Mouse (Mus musculus) CH12F3 (cell line): ENCODE measurements around the gene Uhrf1bp1l.

Experiments
- in situ Hi-C: fragments of 300-500 bp; cut with MboI; formaldehyde crosslinking; loops from 2 replicates; pipeline ENCODE4 v1.14.3; 2020; ENCODE audit warnings: low sequenced_read_pairs

Uhrf1bp1l gene

DNA sequence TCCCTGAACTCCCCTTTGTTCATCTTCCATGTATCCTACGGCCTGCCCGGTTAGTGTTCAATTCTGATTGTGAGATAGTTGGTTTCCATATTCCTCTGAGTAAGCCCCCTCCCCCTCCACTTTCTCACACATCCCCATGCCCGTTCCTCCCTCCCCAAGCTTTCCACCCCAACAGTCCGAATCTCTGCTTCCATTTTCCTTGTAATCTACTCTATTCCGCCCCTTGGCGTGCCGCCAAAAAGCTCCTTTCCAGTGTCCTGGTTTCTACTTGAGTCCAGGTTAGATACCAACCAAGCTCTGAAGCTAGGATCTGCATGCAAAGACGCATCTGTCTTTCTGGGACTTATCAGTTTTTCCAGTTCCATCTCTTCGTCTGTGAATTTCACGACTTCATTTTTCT is 88.4 kb downstream of the Uhrf1bp1l start:
- in situ Hi-C loops, result loop anchor here (25.0 kb wide), 1 partner anchor 371 kb away; no protein-coding TSS in a partner anchor

- in situ Hi-C loops, result loop anchor here (25.0 kb wide), 1 partner anchor 375 kb away; no protein-coding TSS in a partner anchor
These were observed 92.7 kb downstream of the Uhrf1bp1l start for GRCm38 (mm10) chr10:89837476-89837875.

DNA sequence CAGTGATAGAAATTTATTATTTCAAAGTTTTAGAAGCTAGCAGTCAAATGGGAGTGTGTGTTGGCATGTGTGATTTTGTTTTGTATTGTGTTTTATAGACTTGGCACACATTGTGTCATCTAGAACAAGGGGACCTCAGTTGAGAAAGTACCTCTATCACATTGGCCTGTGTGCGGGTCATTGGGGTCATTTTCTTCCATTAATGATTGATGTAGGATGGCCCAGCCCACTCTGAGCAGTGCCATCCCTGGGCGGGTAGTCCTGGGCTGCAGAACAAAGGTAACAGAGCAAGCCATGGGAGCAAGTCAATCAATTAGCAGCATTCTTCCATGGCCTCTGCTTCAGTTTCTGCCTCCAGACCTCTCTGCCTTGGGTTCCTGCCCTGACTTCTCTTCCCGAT is 94.0 kb downstream of the Uhrf1bp1l start:
- in situ Hi-C loops, result loop anchor here (25.0 kb wide), 1 partner anchor 377 kb away; no protein-coding TSS in a partner anchor

DNA sequence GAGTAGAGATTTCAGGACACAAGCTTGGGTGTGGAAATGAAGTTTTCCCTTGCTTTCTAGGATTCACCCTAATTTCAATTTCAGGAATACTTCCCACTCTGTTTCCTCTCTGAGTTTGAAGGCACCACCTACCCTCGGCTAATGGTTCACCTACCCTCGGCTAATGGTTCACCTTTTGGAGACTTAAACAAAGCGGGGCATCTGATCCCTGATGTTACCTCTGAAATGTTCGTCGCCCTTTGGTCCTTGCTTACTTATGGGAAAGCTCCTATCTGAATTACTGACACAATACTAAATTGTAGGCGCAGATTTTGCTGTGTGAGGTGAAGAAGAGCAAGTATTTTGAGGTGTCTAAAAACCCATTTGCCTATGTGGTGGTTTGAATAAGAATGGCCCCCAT is 106.2 kb downstream of the Uhrf1bp1l start:
- in situ Hi-C loops, result no loop called here

- in situ Hi-C loops, result no loop called here
These were observed 110.6 kb downstream of the Uhrf1bp1l start for GRCm38 (mm10) chr10:89855251-89855875.

DNA sequence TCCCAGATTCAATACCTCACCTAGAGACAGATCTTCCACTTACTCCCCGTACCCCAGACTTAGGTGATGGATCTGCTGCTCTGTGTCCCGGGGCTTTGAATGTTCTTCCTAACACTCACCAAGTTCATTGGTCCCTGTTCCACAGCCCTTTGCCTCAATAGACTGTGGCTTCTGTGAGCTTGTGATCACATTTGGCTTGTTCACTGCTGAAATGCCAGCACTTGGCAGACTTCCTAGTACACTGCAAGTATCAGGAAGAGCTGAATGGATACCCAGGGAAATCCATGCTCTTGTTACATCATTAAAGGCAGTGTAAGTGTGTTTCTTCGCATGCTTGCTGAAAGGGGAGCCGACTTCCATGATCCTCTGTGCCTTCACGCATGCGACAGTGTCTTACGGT is 111.5 kb downstream of the Uhrf1bp1l start:
- in situ Hi-C loops, result no loop called here

- in situ Hi-C loops, result no loop called here
These were observed 123.4 kb downstream of the Uhrf1bp1l start for GRCm38 (mm10) chr10:89868211-89868610.

GRCm38 (mm10) chr10:89868836-89869235 is 124.0 kb downstream of the Uhrf1bp1l start:
- in situ Hi-C loops, result no loop called here
